Mouse (Mus musculus) kidney, embryonic 14.5 days (tissue): ENCODE results near the gene Adgrg5. TPM values are rescaled to one million over a fixed set of nuclear protein-coding genes. Genes with fewer than 3 reads are reported as not detected.
A peak's percentile ranks its signal among the peaks of the same experiment; 100 is the strongest.

Experiments used
- ATAC-seq: fragments of 200-750 bp; cut with Nextera tagmentation; 2 replicates; pipeline ENCODE4 v1.8.0; 2017; ENCODE audit warnings: moderate number of reproducible peaks, mild to moderate bottlenecking, moderate TSS enrichment, moderate library complexity; ENCODE audit not compliant: low FRiP score, low TSS enrichment
- H3K27ac ChIP-seq: fragments of 300-500 bp; sonication (generic); 2 replicates; pipeline ENCODE4 v1.5.1; 2014; ENCODE audit warnings: low read depth, mild to moderate bottlenecking, low read length, moderate library complexity, mixed read lengths
- H3K27me3 ChIP-seq: fragments of 300-500 bp; sonication (generic); 2 replicates; pipeline ENCODE4 v1.6.1; 2014; ENCODE audit warnings: mild to moderate bottlenecking, low read length; ENCODE audit not compliant: control insufficient read depth, insufficient read depth
- H3K36me3 ChIP-seq: fragments of 300-500 bp; sonication (generic); 2 replicates; pipeline ENCODE4 v1.6.1; 2014; ENCODE audit warnings: low read length, mixed read lengths; ENCODE audit not compliant: control insufficient read depth, insufficient read depth
- H3K4me1 ChIP-seq: fragments of 300-500 bp; sonication (generic); 2 replicates; pipeline ENCODE4 v1.6.1; 2014; ENCODE audit warnings: low read length, mixed read lengths; ENCODE audit not compliant: control insufficient read depth, insufficient read depth
- H3K4me2 ChIP-seq: fragments of 300-500 bp; sonication (generic); replicated peaks from 2 replicates; pipeline ENCODE4 v1.6.1; 2014; ENCODE audit warnings: low read depth, mild to moderate bottlenecking, low read length
- H3K4me3 ChIP-seq: fragments of 300-500 bp; sonication (generic); 2 replicates; pipeline ENCODE4 v1.5.1; 2014; ENCODE audit warnings: mild to moderate bottlenecking, low read length
- H3K9ac ChIP-seq: fragments of 300-500 bp; sonication (generic); 2 replicates; pipeline ENCODE4 v1.6.1; 2014; ENCODE audit warnings: low read depth, mild to moderate bottlenecking, low read length, moderate library complexity
- H3K9me3 ChIP-seq: fragments of 300-500 bp; sonication (generic); 2 replicates; pipeline ENCODE4 v1.6.1; 2016; ENCODE audit warnings: low read length; ENCODE audit not compliant: control insufficient read depth
- WGBS: fragments of 180-500 bp; shearing (Covaris S2); extraction: QIAGEN DNeasy Blood & Tissue Kit; methylation state at CpG from one replicate; pipeline ENCODE4 v1.1.7; 2014; 5-methylcytosine and 5-hydroxymethylcytosine counted together
- polyA plus RNA-seq: library from polyadenylated mRNA; unstranded; fragments of >200 nt; fragmentation: Nextera tagmentation; extraction: Ambion mirVana; gene quantifications from 2 replicates; pipeline ENCODE4 v1.2.1, GENCODE M21; 2014

The Adgrg5 gene
- polyA plus RNA-seq, 1 experiment from 2014 or later, result not detected

DNA sequence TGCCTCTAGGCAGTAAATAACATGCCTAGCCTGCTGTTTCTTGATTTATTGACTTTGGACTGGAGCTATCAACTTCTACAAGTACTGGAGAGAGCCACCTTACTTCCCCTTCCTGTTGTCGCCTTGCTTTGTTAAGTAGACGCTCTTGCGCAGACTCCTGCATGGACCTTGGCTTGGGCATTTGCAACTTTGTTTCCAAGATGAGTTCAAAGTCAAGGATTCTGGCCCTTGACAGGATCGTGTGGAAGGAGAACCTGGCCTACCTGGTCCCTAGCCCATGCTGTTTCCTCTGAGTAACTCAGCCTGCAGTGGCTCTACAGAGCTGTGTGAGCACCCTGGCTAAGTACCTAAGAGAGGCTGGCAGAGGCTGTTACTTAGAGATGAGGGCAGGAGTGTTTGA is 43.6 kb downstream of the Adgrg5 start:
- no peak for ATAC-seq

GRCm38 (mm10) chr8:94967554-94967953 is 44.1 kb downstream of the Adgrg5 start:
- 87% methylated on average over 3 of the region's 3 CpGs for WGBS

More for the DNA sequence above, 43.6 kb downstream of the Adgrg5 start:
- Histone ChIP-seq H3K27ac (0 out of 2 replicates have a peak overlapping the region, but pooled peaks have one; percentile 24), H3K4me2 (no peak overlapping the region), H3K9ac (no peak overlapping the region), H3K36me3 (no peaks in the 10 kb centered on the region), H3K27me3 (no peaks in the 10 kb centered on the region), H3K9me3 (no peaks in the 10 kb centered on the region), H3K4me1 (no peaks in the 10 kb centered on the region), H3K4me3 (no peak overlapping the region)
- 65% methylated on average over 4 of the region's 4 CpGs for WGBS

GRCm38 (mm10) chr8:94973270-94973669 is 49.8 kb downstream of the Adgrg5 start:
- Histone ChIP-seq H3K4me3 (no peak overlapping the region), H3K4me1 (0 out of 2 replicates have a peak, but pooled peaks cover 4% of the 10 kb centered on the region), H3K9ac (no peak overlapping the region), H3K4me2 (no peak overlapping the region), H3K27me3 (no peaks in the 10 kb centered on the region), H3K9me3 (no peaks in the 10 kb centered on the region), H3K36me3 (no peaks in the 10 kb centered on the region), H3K27ac (no peak overlapping the region)
- WGBS, result 79% methylated on average over 9 of the region's 9 CpGs
- ATAC-seq, result no peak

More at GRCm38 (mm10) chr8:94967554-94967953, 44.1 kb downstream of the Adgrg5 start:
- no peak overlapping the region for H3K27ac ChIP-seq
- ATAC-seq, result no peak
- no peak overlapping the region for H3K4me3 ChIP-seq
- no peak overlapping the region for H3K9ac ChIP-seq
- H3K27me3 ChIP-seq, result no peaks in the 10 kb centered on the region
- H3K36me3 ChIP-seq, result no peaks in the 10 kb centered on the region
- H3K9me3 ChIP-seq, result no peaks in the 10 kb centered on the region
- H3K4me2 ChIP-seq, result no peak overlapping the region
- H3K4me1 ChIP-seq, result no peaks in the 10 kb centered on the region

DNA sequence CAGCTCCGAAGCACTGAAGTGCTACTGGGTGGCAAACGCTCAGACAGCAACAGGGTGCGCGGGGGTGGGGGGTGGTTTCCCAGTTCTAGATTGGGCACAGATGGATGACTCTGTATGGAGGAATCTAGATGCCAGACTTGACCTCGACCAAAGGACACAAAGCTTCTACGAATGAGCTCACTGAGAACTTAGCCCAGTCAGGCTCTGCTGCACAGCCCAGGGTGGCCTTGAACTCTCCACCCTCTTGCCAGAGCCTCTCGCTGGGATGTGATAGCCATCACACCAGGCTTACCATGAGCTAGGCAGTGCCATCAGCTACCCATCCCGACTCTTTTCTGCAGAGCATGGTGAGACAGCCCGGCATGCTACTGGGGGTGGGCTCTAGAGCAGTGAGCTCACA is 50.3 kb downstream of the Adgrg5 start:
- Histone ChIP-seq H3K27me3 (0 out of 2 replicates have a peak, but pooled peaks cover 3% of the 10 kb centered on the region), H3K4me2 (no peak overlapping the region), H3K27ac (0 out of 2 replicates have a peak overlapping the region, but pooled peaks have one; percentile 10), H3K9ac (no peak overlapping the region), H3K36me3 (no peaks in the 10 kb centered on the region), H3K9me3 (no peaks in the 10 kb centered on the region), H3K4me3 (no peak overlapping the region), H3K4me1 (0 out of 2 replicates have a peak, but pooled peaks cover 4% of the 10 kb centered on the region)
- 84% methylated on average over 9 of the region's 9 CpGs for WGBS
- ATAC-seq, result no peak

GRCm38 (mm10) chr8:94974467-94975165 is 51.1 kb downstream of the Adgrg5 start, which contains the start of gene Adgrg1:
Gene Adgrg1, plus strand, starts transcription at chr8:94974751.
- H3K4me1 ChIP-seq, result 0 out of 2 replicates have a peak, but pooled peaks cover 4% of the 10 kb centered on the region
- H3K27me3 ChIP-seq, result 0 out of 2 replicates have a peak, but pooled peaks cover 3% of the 10 kb centered on the region
- ATAC-seq, result peak; percentile 30; the same call in 1 of the 2 replicates
- H3K9ac ChIP-seq, result no peak within 1 kb of the TSS
- H3K36me3 ChIP-seq, result no peaks in the 10 kb centered on the region
- H3K4me3 ChIP-seq, result no peak within 1 kb of the TSS
- no peak within 1 kb of the TSS for H3K4me2 ChIP-seq
- H3K9me3 ChIP-seq, result no peaks in the 10 kb centered on the region
- 48% methylated on average over 7 of the region's 7 CpGs for WGBS
- peak within 1 kb of the TSS; percentile 10 for H3K27ac ChIP-seq

- H3K4me1 ChIP-seq, result 0 out of 2 replicates have a peak, but pooled peaks cover 4% of the 10 kb centered on the region
- 13% methylated on average over 17 of the region's 17 CpGs for WGBS
- peak; percentile 60 for ATAC-seq
These were observed 53.3 kb downstream of the Adgrg5 start for GRCm38 (mm10) chr8:94976651-94977417.

DNA sequence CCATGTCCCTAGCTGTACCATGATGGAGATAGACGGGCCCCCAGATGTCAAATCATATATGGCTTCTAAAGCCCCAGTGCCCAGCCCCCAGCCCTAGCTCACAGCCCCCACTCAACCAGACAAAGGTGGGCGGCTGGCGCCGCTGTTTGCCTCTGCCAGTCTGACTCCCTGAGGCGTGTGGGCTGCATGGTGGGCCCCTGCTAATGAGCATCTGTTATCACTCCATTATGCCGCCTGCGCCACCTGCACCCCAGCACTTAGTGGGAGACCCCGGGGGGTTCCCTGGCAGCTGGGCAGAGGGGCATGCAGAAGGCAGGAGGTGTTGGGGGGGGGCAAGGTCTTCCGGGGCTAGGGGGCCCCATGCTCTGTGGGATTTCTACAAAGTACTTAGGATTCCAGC is 54.6 kb downstream of the Adgrg5 start:
- 62% methylated on average over 9 of the region's 9 CpGs for WGBS
- Histone ChIP-seq H3K9me3 (no peaks in the 10 kb centered on the region), H3K36me3 (no peaks in the 10 kb centered on the region), H3K4me2 (peak overlapping the region; percentile 36), H3K9ac (peak overlapping the region; percentile 18; the same call in 1 of the 2 replicates), H3K27ac (peak overlapping the region; percentile 40; the same call in 1 of the 2 replicates), H3K27me3 (0 out of 2 replicates have a peak, but pooled peaks cover 3% of the 10 kb centered on the region), H3K4me3 (peak overlapping the region; percentile 25), H3K4me1 (peaks cover 7% of the 10 kb centered on the region)
- ATAC-seq, result no peak

More at GRCm38 (mm10) chr8:94976651-94977417, 53.3 kb downstream of the Adgrg5 start:
- Histone ChIP-seq H3K9me3 (no peaks in the 10 kb centered on the region), H3K4me3 (peak overlapping the region; percentile 25), H3K36me3 (no peaks in the 10 kb centered on the region), H3K4me2 (peak overlapping the region; percentile 36), H3K27ac (peak overlapping the region; percentile 40), H3K9ac (peak overlapping the region; percentile 18), H3K27me3 (0 out of 2 replicates have a peak, but pooled peaks cover 3% of the 10 kb centered on the region)

GRCm38 (mm10) chr8:94978593-94979319 is 55.3 kb downstream of the Adgrg5 start:
- 0 out of 2 replicates have a peak, but pooled peaks cover 3% of the 10 kb centered on the region for H3K27me3 ChIP-seq
- peak overlapping the region; percentile 18; the same call in 1 of the 2 replicates for H3K9ac ChIP-seq
- H3K9me3 ChIP-seq, result no peaks in the 10 kb centered on the region
- H3K4me2 ChIP-seq, result peak overlapping the region; percentile 36
- 78% methylated on average over 13 of the region's 13 CpGs for WGBS
- no peaks in the 10 kb centered on the region for H3K36me3 ChIP-seq
- H3K4me3 ChIP-seq, result peak overlapping the region; percentile 25; the same call in 1 of the 2 replicates
- ATAC-seq, result no peak
- no peak overlapping the region for H3K27ac ChIP-seq
- H3K4me1 ChIP-seq, result peaks cover 14% of the 10 kb centered on the region
